Mouse (Mus musculus): ENCODE measurements around the gene Ttc30a1. TPM values are rescaled to one million over a fixed set of nuclear protein-coding genes. Genes with fewer than 3 reads are reported as not detected.
"Not testable (repeated sequence)": the region's sequence is repeated elsewhere in the genome, so short reads cannot be mapped to it uniquely, and the experiment has no call there.

The Ttc30a1 gene
- polyA plus RNA-seq, 1 experiment: 1.9 TPM

- peaks cover 10% of the 10 kb centered on the region for H3K4me1 ChIP-seq (ENCODE audit: control insufficient read depth, insufficient read depth, low read length)
- H3K4me3 ChIP-seq (ENCODE audit: insufficient read depth, low read length): no peak overlapping the region
- no peak for TF ChIP-seq CTCF (IDR thresholded peaks at IDR 0.05; ENCODE audit: low read depth, low read length)
- H3K27ac ChIP-seq (ENCODE audit: insufficient read depth, low read depth, low read length): no peak overlapping the region
Observed at GRCm38 (mm10) chr2:75963211-75963840, 18.4 kb downstream of the Ttc30a1 start.

GRCm38 (mm10) chr2:75960366-75961330 is 21.1 kb downstream of the Ttc30a1 start:
- peaks cover 10% of the 10 kb centered on the region for H3K4me1 ChIP-seq (ENCODE audit: control insufficient read depth, insufficient read depth, low read length)
- TF ChIP-seq CTCF (IDR thresholded peaks at IDR 0.05; ENCODE audit: low read depth, low read length): no peak
- no peak for TF ChIP-seq POLR2A (IDR thresholded peaks at IDR 0.05; ENCODE audit: borderline replicate concordance, low read depth, low read length)
- H3K27ac ChIP-seq (ENCODE audit: insufficient read depth, low read depth, low read length): no peak overlapping the region
- H3K4me3 ChIP-seq (ENCODE audit: insufficient read depth, low read length): no peak overlapping the region

GRCm38 (mm10) chr2:75959850-75960365 is 21.9 kb downstream of the Ttc30a1 start:
- H3K4me3 ChIP-seq (ENCODE audit: insufficient read depth, low read length): no peak overlapping the region
- H3K27ac ChIP-seq (ENCODE audit: insufficient read depth, low read depth, low read length): no peak overlapping the region
- TF ChIP-seq POLR2A (IDR thresholded peaks at IDR 0.05; ENCODE audit: borderline replicate concordance, low read depth, low read length) (no peak), CTCF (IDR thresholded peaks at IDR 0.05; ENCODE audit: low read depth, low read length) (no peak)
- H3K4me1 ChIP-seq (ENCODE audit: control insufficient read depth, insufficient read depth, low read length): peaks cover 10% of the 10 kb centered on the region

GRCm38 (mm10) chr2:75959183-75959849 is 22.5 kb downstream of the Ttc30a1 start:
- H3K27ac ChIP-seq (ENCODE audit: insufficient read depth, low read depth, low read length): no peak overlapping the region
- TF ChIP-seq CTCF (IDR thresholded peaks at IDR 0.05; ENCODE audit: low read depth, low read length): no peak
- no peak for TF ChIP-seq POLR2A (IDR thresholded peaks at IDR 0.05; ENCODE audit: borderline replicate concordance, low read depth, low read length)
- peaks cover 10% of the 10 kb centered on the region for H3K4me1 ChIP-seq (ENCODE audit: control insufficient read depth, insufficient read depth, low read length)

GRCm38 (mm10) chr2:75955709-75956108 is 26.1 kb downstream of the Ttc30a1 start:
- Histone ChIP-seq H3K27ac (ENCODE audit: insufficient read depth, low read depth, low read length) (no peak overlapping the region), H3K4me1 (ENCODE audit: control insufficient read depth, insufficient read depth, low read length) (peaks cover 4% of the 10 kb centered on the region; the same call in 1 of the 2 replicates), H3K4me3 (ENCODE audit: insufficient read depth, low read length) (no peak overlapping the region)
- TF ChIP-seq POLR2A (IDR thresholded peaks at IDR 0.05; ENCODE audit: borderline replicate concordance, low read depth, low read length) (no peak), CTCF (IDR thresholded peaks at IDR 0.05; ENCODE audit: low read depth, low read length) (no peak)

More at GRCm38 (mm10) chr2:75959183-75959849, 22.5 kb downstream of the Ttc30a1 start:
- H3K4me3 ChIP-seq (ENCODE audit: insufficient read depth, low read length): no peak overlapping the region

- no peak for TF ChIP-seq CTCF (IDR thresholded peaks at IDR 0.05; ENCODE audit: low read depth, low read length)
- TF ChIP-seq POLR2A (IDR thresholded peaks at IDR 0.05; ENCODE audit: borderline replicate concordance, low read depth, low read length): no peak
- Histone ChIP-seq H3K4me1 (ENCODE audit: control insufficient read depth, insufficient read depth, low read length) (no peaks in the 10 kb centered on the region), H3K4me3 (ENCODE audit: insufficient read depth, low read length) (no peak overlapping the region), H3K27ac (ENCODE audit: insufficient read depth, low read depth, low read length) (no peak overlapping the region)
Observed at GRCm38 (mm10) chr2:75953320-75953719, 28.4 kb downstream of the Ttc30a1 start.

GRCm38 (mm10) chr2:75950685-75951084 is 31.1 kb downstream of the Ttc30a1 start:
- TF ChIP-seq POLR2A (IDR thresholded peaks at IDR 0.05; ENCODE audit: borderline replicate concordance, low read depth, low read length): no peak
- TF ChIP-seq CTCF (IDR thresholded peaks at IDR 0.05; ENCODE audit: low read depth, low read length): no peak
- H3K4me3 ChIP-seq (ENCODE audit: insufficient read depth, low read length): no peak overlapping the region
- no peak overlapping the region for H3K27ac ChIP-seq (ENCODE audit: insufficient read depth, low read depth, low read length)
- no peaks in the 10 kb centered on the region for H3K4me1 ChIP-seq (ENCODE audit: control insufficient read depth, insufficient read depth, low read length)

GRCm38 (mm10) chr2:75938117-75939063 is 43.4 kb downstream of the Ttc30a1 start, which contains the start of gene Ttc30b:
Ttc30b (minus strand) TSS chr2:75938585.
- H3K27ac ChIP-seq (ENCODE audit: insufficient read depth, low read depth, low read length): peak within 1 kb of the TSS; percentile 60
- TF ChIP-seq POLR2A (IDR thresholded peaks at IDR 0.05; ENCODE audit: borderline replicate concordance, low read depth, low read length) (no peak), CTCF (IDR thresholded peaks at IDR 0.05; ENCODE audit: low read depth, low read length) (no peak)
- peaks cover 7% of the 10 kb centered on the region for H3K4me1 ChIP-seq (ENCODE audit: control insufficient read depth, insufficient read depth, low read length)
- peak within 1 kb of the TSS; percentile 64 for H3K4me3 ChIP-seq (ENCODE audit: insufficient read depth, low read length)

GRCm38 (mm10) chr2:75937520-75938116 is 44.1 kb downstream of the Ttc30a1 start:
- peak overlapping the region; percentile 64 for H3K4me3 ChIP-seq (ENCODE audit: insufficient read depth, low read length)
- not testable (repeated sequence) for H3K27ac ChIP-seq (ENCODE audit: insufficient read depth, low read depth, low read length); H3K4me1 ChIP-seq (ENCODE audit: control insufficient read depth, insufficient read depth, low read length)

- peak overlapping the region; percentile 6; the same call in 1 of the 2 replicates for H3K27ac ChIP-seq (ENCODE audit: insufficient read depth, low read depth, low read length)
- H3K4me3 ChIP-seq (ENCODE audit: insufficient read depth, low read length); H3K4me1 ChIP-seq (ENCODE audit: control insufficient read depth, insufficient read depth, low read length): not testable (repeated sequence)
Observed at GRCm38 (mm10) chr2:75936685-75937084, 45.1 kb downstream of the Ttc30a1 start.

All from bone marrow macrophage, adult 2 months (primary cell).